Mouse (Mus musculus) heart, embryonic 15.5 days (tissue): ENCODE data around the gene Masp2. TPM values are rescaled to one million over a fixed set of nuclear protein-coding genes. Genes with fewer than 3 reads are reported as not detected.

Source experiments
- ATAC-seq: fragments of 200-750 bp; cut with Nextera tagmentation; replicated peaks from 2 replicates; pipeline ENCODE4 v1.8.0; 2017; ENCODE audit warnings: low read depth, moderate TSS enrichment; ENCODE audit not compliant: insufficient number of reproducible peaks, insufficient read depth, low FRiP score
- H3K27ac ChIP-seq: fragments of 300-500 bp; sonication (generic); 2 replicates; pipeline ENCODE4 v1.5.1; 2015; ENCODE audit warnings: mild to moderate bottlenecking, inconsistent platforms
- H3K27me3 ChIP-seq: fragments of 300-500 bp; sonication (generic); 2 replicates; pipeline ENCODE4 v1.6.1; 2015; ENCODE audit warnings: inconsistent platforms
- H3K36me3 ChIP-seq: fragments of 300-500 bp; sonication (generic); 2 replicates; pipeline ENCODE4 v1.6.1; 2015; ENCODE audit warnings: mild to moderate bottlenecking, inconsistent platforms
- H3K4me1 ChIP-seq: fragments of 300-500 bp; sonication (generic); replicated peaks from 2 replicates; pipeline ENCODE4 v1.6.1; 2015; ENCODE audit warnings: inconsistent platforms
- H3K4me2 ChIP-seq: fragments of 300-500 bp; sonication (generic); 2 replicates; pipeline ENCODE4 v1.6.1; 2015; ENCODE audit warnings: inconsistent platforms, mild to moderate bottlenecking, moderate library complexity
- H3K4me3 ChIP-seq: fragments of 300-500 bp; sonication (generic); 2 replicates; pipeline ENCODE4 v1.5.1; 2015; ENCODE audit warnings: mild to moderate bottlenecking, inconsistent platforms
- H3K9ac ChIP-seq: fragments of 300-500 bp; sonication (generic); 2 replicates; pipeline ENCODE4 v1.6.1; 2015; ENCODE audit warnings: mild to moderate bottlenecking, inconsistent platforms
- H3K9me3 ChIP-seq: fragments of 300-500 bp; sonication (generic); replicated peaks from 2 replicates; pipeline ENCODE4 v1.6.1; 2016; ENCODE audit warnings: inconsistent platforms
- WGBS: fragments of 180-500 bp; shearing (Covaris S2); methylation state at CpG from one replicate; pipeline ENCODE4 v1.1.7; 2015; ENCODE audit warnings: mixed read lengths; 5-methylcytosine and 5-hydroxymethylcytosine counted together
- polyA plus RNA-seq: library from polyadenylated mRNA; unstranded; fragments of >200 nt; fragmentation: Nextera tagmentation; extraction: Ambion mirVana; gene quantifications from 2 replicates; pipeline ENCODE4 v1.2.1, GENCODE M21; 2015

Gene Masp2
- polyA plus RNA-seq, 1 experiment from 2014 or later: not detected

GRCm38 (mm10) chr4:148601871-148602270 is 483 bp upstream of the Masp2 start:
- Histone ChIP-seq H3K9me3 (no peaks in the 10 kb centered on the region), H3K9ac (no peak overlapping the region), H3K4me2 (no peak overlapping the region), H3K4me3 (no peak overlapping the region), H3K27ac (no peak overlapping the region), H3K4me1 (no peaks in the 10 kb centered on the region), H3K27me3 (no peaks in the 10 kb centered on the region), H3K36me3 (peaks cover 16% of the 10 kb centered on the region)
- no peak for ATAC-seq
- 64% methylated on average over 4 of the region's 4 CpGs for WGBS

DNA sequence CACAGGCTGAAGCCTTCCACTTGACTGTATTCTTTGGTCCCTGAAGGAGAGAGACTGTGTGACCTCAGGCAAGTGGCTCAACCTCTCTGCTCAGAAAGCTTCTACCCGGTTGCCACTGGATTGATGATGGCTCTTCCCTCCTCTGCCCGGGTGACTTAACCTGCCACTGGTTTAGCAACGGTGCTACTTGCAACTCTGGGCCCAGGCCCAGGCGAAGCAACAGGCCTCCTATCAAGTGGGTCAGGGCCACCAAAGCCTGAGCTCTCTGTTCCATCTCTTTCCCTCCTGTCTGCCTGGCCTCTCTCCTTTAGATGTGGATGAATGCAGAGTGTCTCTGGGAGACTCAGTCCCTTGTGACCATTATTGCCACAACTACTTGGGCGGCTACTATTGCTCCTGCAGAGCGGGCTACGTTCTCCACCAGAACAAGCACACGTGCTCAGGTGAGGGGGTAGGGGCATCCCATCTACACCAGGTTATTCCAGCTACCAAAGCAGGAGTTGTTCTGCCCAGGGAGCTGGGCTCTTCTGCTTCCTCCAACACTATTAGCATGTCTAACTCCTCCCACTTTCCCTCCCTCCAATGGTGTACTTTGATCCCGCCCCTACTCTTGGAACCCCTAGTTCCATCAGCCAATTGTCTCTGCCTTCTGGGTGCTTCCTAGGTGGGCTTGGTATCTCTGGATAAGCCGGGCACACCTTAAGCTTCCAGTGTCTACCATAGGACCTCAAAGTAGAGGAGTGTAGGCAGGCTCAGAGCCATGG is 1.2 kb downstream of the Masp2 start:
- no peak overlapping the region for H3K9ac ChIP-seq
- H3K36me3 ChIP-seq: peaks cover 9% of the 10 kb centered on the region
- WGBS: 67% methylated on average over 10 of the region's 10 CpGs
- H3K27me3 ChIP-seq: no peaks in the 10 kb centered on the region
- no peak overlapping the region for H3K27ac ChIP-seq
- H3K4me2 ChIP-seq: no peak overlapping the region
- H3K4me3 ChIP-seq: no peak overlapping the region
- no peaks in the 10 kb centered on the region for H3K9me3 ChIP-seq
- no peak for ATAC-seq
- peaks cover 8% of the 10 kb centered on the region for H3K4me1 ChIP-seq

- Histone ChIP-seq H3K36me3 (0 out of 2 replicates have a peak, but pooled peaks cover 4% of the 10 kb centered on the region), H3K27me3 (no peaks in the 10 kb centered on the region), H3K9me3 (no peaks in the 10 kb centered on the region), H3K4me2 (no peak overlapping the region), H3K4me3 (no peak overlapping the region), H3K9ac (no peak overlapping the region), H3K4me1 (peaks cover 12% of the 10 kb centered on the region), H3K27ac (no peak overlapping the region)
- 75% methylated on average over 7 of the region's 7 CpGs for WGBS
- ATAC-seq: no peak
These were observed 1.8 kb downstream of the Masp2 start for GRCm38 (mm10) chr4:148604141-148604540.

DNA sequence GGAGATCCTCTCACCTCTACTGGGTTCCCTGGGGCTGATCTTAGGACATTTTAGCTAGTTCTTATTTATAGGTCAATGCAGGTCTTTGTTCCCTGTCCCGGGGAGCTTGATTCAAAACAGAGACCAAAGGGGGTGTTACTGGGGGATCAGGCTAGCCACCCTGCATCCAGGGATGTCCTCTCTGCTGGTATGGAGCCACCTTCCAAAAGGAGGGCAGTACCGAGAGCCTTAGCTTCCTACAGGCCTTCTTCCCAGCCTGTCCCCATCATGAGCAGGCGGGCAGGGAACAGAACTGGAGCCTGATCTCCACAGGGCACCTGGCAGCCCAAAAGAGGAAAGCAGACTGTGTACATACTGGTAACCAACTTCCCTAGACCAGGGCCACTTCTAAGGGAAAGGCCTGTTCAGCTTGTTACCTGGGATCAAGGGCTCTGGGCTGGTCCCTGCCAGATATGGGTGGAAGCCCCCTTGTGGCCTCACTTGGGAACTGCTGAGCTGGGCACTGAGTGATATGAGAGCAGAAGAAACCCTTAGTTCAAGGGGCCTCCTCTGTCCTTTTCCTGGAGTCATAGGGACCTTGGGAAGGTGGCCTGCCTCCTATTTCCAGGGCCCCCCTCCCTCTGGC is 2.3 kb downstream of the Masp2 start:
- Histone ChIP-seq H3K4me1 (peaks cover 12% of the 10 kb centered on the region), H3K4me2 (no peak overlapping the region), H3K27ac (no peak overlapping the region), H3K36me3 (no peaks in the 10 kb centered on the region), H3K4me3 (no peak overlapping the region), H3K9ac (no peak overlapping the region), H3K9me3 (no peaks in the 10 kb centered on the region), H3K27me3 (no peaks in the 10 kb centered on the region)
- no peak; the same call in 1 of the 2 replicates for ATAC-seq
- 86% methylated on average over 3 of the region's 3 CpGs for WGBS

- no peaks in the 10 kb centered on the region for H3K27me3 ChIP-seq
- H3K9me3 ChIP-seq: no peaks in the 10 kb centered on the region
- 0 out of 2 replicates have a peak, but pooled peaks cover 3% of the 10 kb centered on the region for H3K36me3 ChIP-seq
- ATAC-seq: no peak
- H3K4me3 ChIP-seq: no peak overlapping the region
- peaks cover 23% of the 10 kb centered on the region for H3K4me1 ChIP-seq
- H3K4me2 ChIP-seq: no peak overlapping the region
- 0 out of 2 replicates have a peak overlapping the region, but pooled peaks have one; percentile 50 for H3K27ac ChIP-seq
- WGBS: 25% methylated on average over 5 of the region's 5 CpGs
- no peak overlapping the region for H3K9ac ChIP-seq
These were observed 5.4 kb downstream of the Masp2 start for GRCm38 (mm10) chr4:148607758-148608157.

DNA sequence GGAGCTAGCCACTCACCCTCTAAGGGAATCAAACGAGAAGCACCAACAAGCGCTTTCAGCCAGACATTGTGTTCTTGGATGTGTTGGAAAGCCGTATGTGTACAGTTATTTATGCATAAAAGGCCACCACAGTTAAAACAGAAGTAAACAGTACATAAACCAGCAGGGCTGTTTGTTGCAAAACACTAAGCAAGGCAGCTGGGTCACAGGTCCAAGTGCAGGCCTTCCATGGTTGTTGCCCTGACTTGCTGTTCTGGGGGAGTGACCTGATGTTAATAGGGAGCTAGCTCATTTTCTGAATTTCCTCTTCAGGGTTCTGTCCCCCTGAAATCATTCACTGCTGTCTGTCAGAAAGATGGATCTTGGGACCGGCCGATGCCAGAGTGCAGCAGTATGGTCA is 7.5 kb downstream of the Masp2 start:
- Histone ChIP-seq H3K36me3 (peaks cover 15% of the 10 kb centered on the region), H3K9ac (no peak overlapping the region), H3K4me2 (no peak overlapping the region), H3K9me3 (no peaks in the 10 kb centered on the region), H3K27me3 (no peaks in the 10 kb centered on the region), H3K4me1 (peaks cover 23% of the 10 kb centered on the region), H3K4me3 (no peak overlapping the region), H3K27ac (no peak overlapping the region)
- WGBS: 86% methylated on average over 5 of the region's 5 CpGs
- ATAC-seq: no peak

- H3K4me1 ChIP-seq: peaks cover 23% of the 10 kb centered on the region
- no peak overlapping the region for H3K4me3 ChIP-seq
- 0 out of 2 replicates have a peak overlapping the region, but pooled peaks have one; percentile 13 for H3K27ac ChIP-seq
- H3K9ac ChIP-seq: no peak overlapping the region
- WGBS: 56% methylated on average over 5 of the region's 5 CpGs
- H3K27me3 ChIP-seq: no peaks in the 10 kb centered on the region
- no peaks in the 10 kb centered on the region for H3K9me3 ChIP-seq
- H3K36me3 ChIP-seq: peaks cover 25% of the 10 kb centered on the region
- no peak overlapping the region for H3K4me2 ChIP-seq
- ATAC-seq: no peak
These were observed 8.4 kb downstream of the Masp2 start for GRCm38 (mm10) chr4:148610631-148611364.

- Histone ChIP-seq H3K9me3 (no peaks in the 10 kb centered on the region), H3K36me3 (peaks cover 41% of the 10 kb centered on the region), H3K27me3 (no peaks in the 10 kb centered on the region), H3K4me3 (no peak overlapping the region), H3K9ac (no peak overlapping the region), H3K27ac (no peak overlapping the region), H3K4me1 (peaks cover 23% of the 10 kb centered on the region), H3K4me2 (no peak overlapping the region)
- ATAC-seq: no peak
- 54% methylated on average over 4 of the region's 4 CpGs for WGBS
These were observed 10.2 kb downstream of the Masp2 start for GRCm38 (mm10) chr4:148612557-148612956.

- H3K36me3 ChIP-seq: peaks cover 48% of the 10 kb centered on the region
- H3K27ac ChIP-seq: no peak overlapping the region
- no peaks in the 10 kb centered on the region for H3K9me3 ChIP-seq
- WGBS: 86% methylated on average over 9 of the region's 9 CpGs
- peaks cover 17% of the 10 kb centered on the region for H3K4me1 ChIP-seq
- no peaks in the 10 kb centered on the region for H3K27me3 ChIP-seq
- H3K9ac ChIP-seq: no peak overlapping the region
- no peak for ATAC-seq
- no peak overlapping the region for H3K4me3 ChIP-seq
- no peak overlapping the region for H3K4me2 ChIP-seq
These were observed 11.4 kb downstream of the Masp2 start for GRCm38 (mm10) chr4:148613738-148614137.

DNA sequence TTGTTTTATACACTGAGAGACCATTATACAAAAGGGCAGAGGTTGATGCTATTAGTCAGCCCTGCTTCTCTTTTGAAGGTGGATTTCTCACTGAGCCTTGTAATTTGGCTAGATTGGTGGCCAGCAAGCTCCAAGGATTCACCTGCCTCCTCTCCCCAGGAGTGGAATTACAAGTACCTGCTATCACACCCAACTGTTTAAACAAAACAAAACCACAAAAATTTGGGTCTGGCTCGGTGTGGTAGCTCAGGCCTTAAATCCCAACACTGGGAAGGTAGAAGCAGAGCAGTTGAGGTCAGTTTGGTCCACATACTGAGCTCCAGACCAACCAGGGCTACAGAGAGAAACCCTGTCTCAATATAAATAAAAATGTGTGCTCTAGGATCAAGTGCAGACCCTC is 17.5 kb downstream of the Masp2 start:
- ATAC-seq: no peak
- Histone ChIP-seq H3K4me1 (peaks cover 28% of the 10 kb centered on the region), H3K27ac (no peak overlapping the region), H3K4me2 (no peak overlapping the region), H3K9me3 (no peaks in the 10 kb centered on the region), H3K9ac (no peak overlapping the region), H3K27me3 (no peaks in the 10 kb centered on the region), H3K36me3 (peaks cover 91% of the 10 kb centered on the region), H3K4me3 (no peak overlapping the region)
- WGBS: 89% methylated on average over 1 of the region's 1 CpGs

GRCm38 (mm10) chr4:148620718-148621117 is 18.4 kb downstream of the Masp2 start:
- H3K4me1 ChIP-seq: peaks cover 34% of the 10 kb centered on the region
- no peak for ATAC-seq
- H3K36me3 ChIP-seq: peaks cover 85% of the 10 kb centered on the region
- no peak overlapping the region for H3K9ac ChIP-seq
- 94% methylated on average over 1 of the region's 1 CpGs for WGBS
- H3K9me3 ChIP-seq: no peaks in the 10 kb centered on the region
- H3K4me3 ChIP-seq: no peak overlapping the region
- H3K27me3 ChIP-seq: no peaks in the 10 kb centered on the region
- no peak overlapping the region for H3K4me2 ChIP-seq
- no peak overlapping the region for H3K27ac ChIP-seq
